Mouse (Mus musculus): ENCODE measurements at regions not wholly inside any gene's neighbourhood (a gene's known extent, or its start where the extent isn't known, plus 50 kb on each side); places are given as distances from the start of the nearest gene placed in this dataset.

DNA sequence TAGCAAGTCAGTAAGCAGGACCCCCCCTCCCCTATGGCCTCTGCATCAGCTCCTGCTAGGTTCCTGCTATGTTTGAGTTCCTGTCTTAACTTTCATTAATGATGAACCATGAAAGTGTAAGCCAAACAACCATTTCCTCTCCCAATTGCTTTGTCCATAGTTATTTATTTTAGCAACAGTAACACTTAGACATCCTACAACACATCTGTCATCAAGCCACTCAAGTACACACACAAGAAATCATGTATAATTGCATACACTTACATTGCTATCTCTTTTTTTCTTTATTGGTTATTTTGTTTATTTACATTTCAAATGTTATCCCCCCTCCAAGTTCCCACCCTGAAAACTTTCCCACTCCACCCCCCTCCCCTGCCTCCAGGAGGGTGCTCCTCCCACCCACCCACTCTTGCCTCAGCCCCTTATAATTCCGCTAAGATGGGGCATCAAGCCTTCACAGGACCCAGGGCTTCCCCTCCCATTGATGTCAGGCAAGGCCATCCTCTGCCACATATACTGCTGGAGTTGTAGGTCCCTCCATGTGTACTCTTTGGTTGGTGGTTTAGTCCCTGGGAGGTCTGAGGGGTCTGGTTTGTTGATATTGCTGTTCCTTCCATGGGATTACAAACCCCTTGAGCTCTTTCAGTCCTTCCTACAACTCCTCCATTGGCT lies 310.9 kb upstream of the Ccnh start:
- WGBS (ENCODE audit: insufficient replicate concordance): 58% methylated on average over 1 of the region's 1 CpGs

DNA sequence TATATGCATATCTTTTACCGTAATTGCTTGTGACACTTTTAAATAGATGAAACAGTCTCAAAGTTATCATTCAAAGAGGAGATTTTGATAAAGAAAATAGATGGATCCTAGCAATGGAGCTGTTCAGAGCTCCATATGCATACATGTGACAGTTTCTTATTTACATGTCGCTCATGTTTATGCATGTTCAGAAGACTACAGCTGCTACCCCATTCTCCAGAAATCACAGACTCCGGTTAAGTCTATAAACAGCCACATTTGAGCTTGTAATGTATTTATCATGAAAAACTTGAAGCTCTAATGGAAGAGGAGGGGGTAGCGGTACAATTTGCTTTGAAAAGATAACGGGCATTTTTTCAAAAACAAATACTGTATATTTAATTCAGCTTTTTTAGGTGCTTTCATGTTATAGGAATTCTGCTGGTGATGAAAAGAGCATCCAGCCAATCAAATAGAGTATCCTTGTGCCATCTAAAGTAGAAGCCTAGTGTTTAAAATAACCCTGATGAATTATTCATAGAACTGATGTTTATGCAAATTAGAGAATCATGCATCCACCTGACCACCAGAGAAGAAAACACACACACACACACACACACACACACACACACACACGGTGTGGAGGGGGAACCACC lies 283.7 kb upstream of the Ccnh start:
- ATAC-seq (no peak), DNase-seq (no peak)
- TF ChIP-seq EP300 (IDR thresholded peaks at IDR 0.05; ENCODE audit: low read depth) (no peak), CTCF (IDR thresholded peaks at IDR 0.05; ENCODE audit: low read depth) (no peak)
- Histone ChIP-seq H3K27me3 (ENCODE audit: insufficient read depth, low read length) (no peaks in the 10 kb centered on the region), H3K9ac (replicated peaks) (no peak overlapping the region), H3K4me1 (ENCODE audit: insufficient read depth) (no peaks in the 10 kb centered on the region), H3K27ac (ENCODE audit: low read depth) (no peak overlapping the region), H3K36me3 (replicated peaks; ENCODE audit: insufficient read depth, low read length) (no peaks in the 10 kb centered on the region), H3K4me3 (ENCODE audit: low read depth, low read length) (no peak overlapping the region), H3K9me3 (ENCODE audit: low read length) (no peaks in the 10 kb centered on the region), H3K4me2 (ENCODE audit: low read depth, low read length) (no peak overlapping the region)
- WGBS (ENCODE audit: insufficient replicate concordance): 68% methylated on average over 6 of the region's 6 CpGs

More for the DNA sequence above, 310.9 kb upstream of the Ccnh start:
- no peak for DNase-seq
- Histone ChIP-seq H3K27me3 (ENCODE audit: insufficient read depth, low read length) (no peaks in the 10 kb centered on the region), H3K27ac (ENCODE audit: low read depth) (no peak overlapping the region), H3K4me3 (ENCODE audit: low read depth, low read length) (no peak overlapping the region), H3K4me1 (ENCODE audit: insufficient read depth) (no peaks in the 10 kb centered on the region), H3K36me3 (replicated peaks; ENCODE audit: insufficient read depth, low read length) (no peaks in the 10 kb centered on the region), H3K4me2 (ENCODE audit: low read depth, low read length) (no peak overlapping the region), H3K9ac (replicated peaks) (no peak overlapping the region), H3K9me3 (ENCODE audit: low read length) (no peaks in the 10 kb centered on the region)
- no peak for ATAC-seq
- TF ChIP-seq CTCF (IDR thresholded peaks at IDR 0.05; ENCODE audit: low read depth) (no peak), EP300 (IDR thresholded peaks at IDR 0.05; ENCODE audit: low read depth) (no peak)

DNA sequence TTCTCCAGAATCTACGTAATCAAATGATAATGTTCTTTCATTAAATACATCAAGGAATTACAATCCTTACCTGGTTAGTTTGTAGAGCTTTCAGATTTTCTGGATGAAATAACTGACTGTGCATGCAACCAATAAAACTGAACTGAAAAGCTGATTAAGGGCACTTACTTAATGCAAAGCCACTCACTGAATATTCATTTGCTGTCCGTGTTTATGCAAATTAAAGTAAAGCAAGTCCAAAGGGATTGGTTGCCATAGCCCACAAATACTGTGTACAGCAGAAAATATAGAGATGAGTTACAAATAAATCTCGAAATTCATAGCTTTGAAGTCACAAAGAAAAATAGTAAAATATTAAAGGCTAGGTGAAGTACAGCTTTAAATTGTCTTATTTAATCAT lies 283.2 kb upstream of the Ccnh start:
- no peak overlapping the region for H3K27ac ChIP-seq (ENCODE audit: low read depth)
- H3K9me3 ChIP-seq (ENCODE audit: low read length): no peaks in the 10 kb centered on the region
- no peaks in the 10 kb centered on the region for H3K27me3 ChIP-seq (ENCODE audit: insufficient read depth, low read length)
- no peaks in the 10 kb centered on the region for H3K4me1 ChIP-seq (ENCODE audit: insufficient read depth)
- H3K9ac ChIP-seq (replicated peaks): no peak overlapping the region
- no peak overlapping the region for H3K4me3 ChIP-seq (ENCODE audit: low read depth, low read length)
- H3K36me3 ChIP-seq (replicated peaks; ENCODE audit: insufficient read depth, low read length): no peaks in the 10 kb centered on the region
- ATAC-seq: no peak
- no peak for DNase-seq
- no peak overlapping the region for H3K4me2 ChIP-seq (ENCODE audit: low read depth, low read length)
- TF ChIP-seq EP300 (IDR thresholded peaks at IDR 0.05; ENCODE audit: low read depth) (no peak), CTCF (IDR thresholded peaks at IDR 0.05; ENCODE audit: low read depth) (no peak)
- 59% methylated on average over 3 of the region's 3 CpGs for WGBS (ENCODE audit: insufficient replicate concordance)

DNA sequence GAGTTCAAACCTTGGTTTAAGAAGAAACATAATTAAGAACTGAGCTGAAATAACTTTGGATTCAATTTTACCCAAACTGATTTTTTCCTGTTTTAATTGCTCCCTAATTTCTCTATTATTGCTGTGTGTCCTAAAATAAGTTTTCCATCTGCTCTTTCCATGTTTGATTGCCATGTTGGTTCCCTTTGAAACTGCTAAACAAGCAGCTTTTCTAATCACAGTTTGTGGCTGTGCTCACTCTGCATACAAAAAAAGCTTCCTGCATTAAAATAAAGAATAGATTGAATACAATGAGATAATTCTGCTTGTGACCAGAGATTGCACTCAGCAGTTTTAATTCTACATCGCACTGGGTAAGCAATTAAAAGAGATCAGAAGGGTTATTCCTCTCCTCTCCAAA lies 257.9 kb upstream of the Ccnh start:
- ATAC-seq: no peak
- DNase-seq: no peak
- no peaks in the 10 kb centered on the region for H3K9me3 ChIP-seq (ENCODE audit: low read length)
- 67% methylated on average over 1 of the region's 1 CpGs for WGBS (ENCODE audit: insufficient replicate concordance)
- TF ChIP-seq EP300 (IDR thresholded peaks at IDR 0.05; ENCODE audit: low read depth) (no peak), CTCF (IDR thresholded peaks at IDR 0.05; ENCODE audit: low read depth) (no peak)
- no peaks in the 10 kb centered on the region for H3K4me1 ChIP-seq (ENCODE audit: insufficient read depth)
- no peak overlapping the region for H3K27ac ChIP-seq (ENCODE audit: low read depth)
- H3K27me3 ChIP-seq (ENCODE audit: insufficient read depth, low read length): no peaks in the 10 kb centered on the region
- H3K36me3 ChIP-seq (replicated peaks; ENCODE audit: insufficient read depth, low read length): no peaks in the 10 kb centered on the region
- H3K4me3 ChIP-seq (ENCODE audit: low read depth, low read length): no peak overlapping the region
- H3K9ac ChIP-seq (replicated peaks): no peak overlapping the region
- no peak overlapping the region for H3K4me2 ChIP-seq (ENCODE audit: low read depth, low read length)

DNA sequence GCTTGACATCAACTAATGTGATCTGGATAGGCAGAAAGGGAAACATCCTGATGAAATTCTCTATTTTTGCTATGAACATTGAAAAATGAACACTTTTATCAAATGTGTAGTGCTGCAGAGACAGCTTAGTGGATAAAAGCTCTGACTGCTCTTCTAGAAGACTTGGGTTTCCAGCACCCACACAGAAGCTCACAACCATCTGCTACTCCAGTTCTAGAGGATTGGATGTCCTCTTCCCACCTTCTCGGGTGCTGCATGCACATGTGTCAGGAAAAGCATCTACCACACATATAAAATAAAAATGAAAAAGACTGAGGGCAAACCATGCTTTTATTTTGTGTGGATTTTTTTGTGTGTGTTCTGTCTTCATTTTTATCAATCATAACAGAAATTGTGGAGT lies 253.6 kb upstream of the Ccnh start:
- no peak for DNase-seq

DNA sequence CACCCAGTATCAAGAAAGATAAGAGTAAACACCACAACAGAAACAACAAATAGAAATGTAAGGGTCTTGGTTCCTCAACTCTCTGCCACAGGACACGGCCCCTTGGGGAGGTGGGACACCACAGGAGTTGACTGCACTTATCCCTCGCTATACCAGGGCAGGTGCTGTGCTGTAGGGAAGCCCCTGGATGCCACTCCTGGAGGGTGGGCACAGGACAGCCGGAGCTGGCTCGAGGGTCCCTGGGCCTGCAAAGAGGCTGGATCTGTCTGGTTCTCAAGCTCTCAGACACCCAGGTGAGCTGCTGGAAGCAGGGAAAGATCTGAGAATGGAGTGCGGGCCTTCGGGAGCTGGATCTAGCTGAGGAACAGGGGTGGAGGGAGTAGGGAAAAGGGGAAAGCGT lies 249.5 kb upstream of the Ccnh start:
- TF ChIP-seq EP300 (IDR thresholded peaks at IDR 0.05; ENCODE audit: low read depth) (no peak), CTCF (IDR thresholded peaks at IDR 0.05; ENCODE audit: low read depth) (no peak)
- ATAC-seq: no peak
- Histone ChIP-seq H3K4me1 (ENCODE audit: insufficient read depth) (no peaks in the 10 kb centered on the region), H3K9me3 (ENCODE audit: low read length) (peaks cover 2% of the 10 kb centered on the region; the same call in 1 of the 2 replicates), H3K36me3 (replicated peaks; ENCODE audit: insufficient read depth, low read length) (no peaks in the 10 kb centered on the region), H3K4me2 (ENCODE audit: low read depth, low read length) (no peak overlapping the region), H3K9ac (replicated peaks) (no peak overlapping the region), H3K4me3 (ENCODE audit: low read depth, low read length) (no peak overlapping the region), H3K27ac (ENCODE audit: low read depth) (no peak overlapping the region), H3K27me3 (ENCODE audit: insufficient read depth, low read length) (no peaks in the 10 kb centered on the region)
- no peak for DNase-seq
- WGBS (ENCODE audit: insufficient replicate concordance): 71% methylated on average over 7 of the region's 7 CpGs

More for the DNA sequence above, 253.6 kb upstream of the Ccnh start:
- H3K9me3 ChIP-seq (ENCODE audit: low read length): no peaks in the 10 kb centered on the region; the same call in 1 of the 2 replicates
- H3K27me3 ChIP-seq (ENCODE audit: insufficient read depth, low read length): no peaks in the 10 kb centered on the region
- no peak for ATAC-seq
- H3K4me3 ChIP-seq (ENCODE audit: low read depth, low read length): no peak overlapping the region
- TF ChIP-seq EP300 (IDR thresholded peaks at IDR 0.05; ENCODE audit: low read depth) (no peak), CTCF (IDR thresholded peaks at IDR 0.05; ENCODE audit: low read depth) (no peak)
- no peak overlapping the region for H3K4me2 ChIP-seq (ENCODE audit: low read depth, low read length)
- no peak overlapping the region for H3K9ac ChIP-seq (replicated peaks)
- H3K4me1 ChIP-seq (ENCODE audit: insufficient read depth): no peaks in the 10 kb centered on the region
- H3K36me3 ChIP-seq (replicated peaks; ENCODE audit: insufficient read depth, low read length): no peaks in the 10 kb centered on the region
- no peak overlapping the region for H3K27ac ChIP-seq (ENCODE audit: low read depth)
- 65% methylated on average over 1 of the region's 1 CpGs for WGBS (ENCODE audit: insufficient replicate concordance)

All from liver, postnatal 0 days (tissue).